12 mouse cellular contexts compared by ENCODE assay signal in genomic region chr9:107343146-107343943, GRCm38 (mm10). TPM values are rescaled to one million over a fixed set of nuclear protein-coding genes. Genes with fewer than 3 reads are reported as not detected.
DNase-seq lines count a peak whose midpoint lies in the region; ATAC-seq and TF ChIP-seq lines count a peak whose summit lies in the region.
"Had no signal": no experiment of that assay in that cellular context is flagged by ENCODE, and none has a peak within 500 bp of the region (broad histone marks: within the 10 kb centered on the region; RNA-seq: fewer than 3 reads in every experiment).

No protein-coding gene starts in this region.

- no peak for ATAC-seq in embryonic facial prominence, embryonic 13.5 days (ENCODE audit: insufficient number of reproducible peaks, insufficient read depth, low FRiP score, low TSS enrichment, low read depth)
- ATAC-seq in hindbrain, postnatal 0 days = no peak
- ATAC-seq in midbrain, embryonic 13.5 days = no peak
- ATAC-seq: activated CD4-positive, CD25-positive, alpha-beta regulatory T cell, adult 4 months had no signal

- WGBS in embryonic facial prominence, embryonic 13.5 days = 73% methylated on average over 8 of the region's 8 CpGs
- WGBS in embryonic facial prominence, embryonic 10.5 days = 77% methylated on average over 8 of the region's 8 CpGs
- WGBS in kidney, adult 2 months = 48% methylated on average over 8 of the region's 8 CpGs
- 55% methylated on average over 8 of the region's 8 CpGs for WGBS in hindbrain, postnatal 0 days
- 73% methylated on average over 8 of the region's 8 CpGs for WGBS in midbrain, embryonic 13.5 days

- peaks cover 10% of the 10 kb centered on the region; the same call in 1 of the 2 replicates for H3K27me3 ChIP-seq in embryonic facial prominence, embryonic 13.5 days
- peaks cover 35% of the 10 kb centered on the region for H3K27me3 ChIP-seq in embryonic facial prominence, embryonic 10.5 days (replicated peaks; ENCODE audit: low read depth, poor library complexity, severe bottlenecking)
- no peaks in the 10 kb centered on the region for H3K27me3 ChIP-seq in kidney, adult 2 months (replicated peaks; ENCODE audit: control insufficient read depth, insufficient read depth, low read length)
- H3K27me3 ChIP-seq in hindbrain, postnatal 0 days (ENCODE audit: insufficient read depth, low read length) = no peaks in the 10 kb centered on the region
- peaks cover 12% of the 10 kb centered on the region; the same call in 1 of the 2 replicates for H3K27me3 ChIP-seq in midbrain, embryonic 13.5 days

- no peak overlapping the region for H3K4me2 ChIP-seq in embryonic facial prominence, embryonic 13.5 days
- no peak overlapping the region for H3K4me2 ChIP-seq in hindbrain, postnatal 0 days (ENCODE audit: low read depth, low read length)
- no peak overlapping the region for H3K4me2 ChIP-seq in midbrain, embryonic 13.5 days (replicated peaks)
- H3K4me2 ChIP-seq: midbrain, embryonic 12.5 days had no signal

- TF ChIP-seq POLR2A in kidney, adult 2 months (IDR thresholded peaks at IDR 0.05; ENCODE audit: low read depth, low read length) = no peak

- no peak for TF ChIP-seq CTCF in kidney, adult 2 months (conservative IDR thresholded peaks at IDR 0.05; ENCODE audit: insufficient read depth, insufficient read length, low read depth, low read length)
- TF ChIP-seq CTCF in hindbrain, postnatal 0 days (IDR thresholded peaks at IDR 0.05; ENCODE audit: low read depth) = no peak

- no peak for DNase-seq in embryonic facial prominence, embryonic 10.5 days (ENCODE audit: low spot score)
- peak; percentile 57 for DNase-seq in kidney, adult 2 months
- DNase-seq in kidney, adult 9 months = no peak
- DNase-seq in cerebellum, adult 18-20 months = peak; percentile 96 to 97
- peak; percentile 69 for DNase-seq in hindbrain, postnatal 0 days (ENCODE audit: low spot score)
- no peak for DNase-seq in spleen, postnatal 4 days (ENCODE audit: low spot score in 2 of 2)
- DNase-seq: thymus, adult 2 months had no signal

- H3K9ac ChIP-seq in embryonic facial prominence, embryonic 13.5 days = 0 out of 2 replicates have a peak overlapping the region, but pooled peaks have one; percentile 6
- H3K9ac ChIP-seq in hindbrain, postnatal 0 days (replicated peaks; ENCODE audit: low read length) = no peak overlapping the region
- no peak overlapping the region for H3K9ac ChIP-seq in midbrain, embryonic 13.5 days (replicated peaks)
- H3K9ac ChIP-seq: midbrain, embryonic 12.5 days had no signal

- H3K4me1 ChIP-seq in embryonic facial prominence, embryonic 13.5 days = peaks cover 15% of the 10 kb centered on the region
- peaks cover 26% of the 10 kb centered on the region for H3K4me1 ChIP-seq in embryonic facial prominence, embryonic 10.5 days
- peaks cover 9% of the 10 kb centered on the region; the same call in 1 of the 2 replicates for H3K4me1 ChIP-seq in kidney, adult 2 months (ENCODE audit: control insufficient read depth, insufficient read depth, low read length)
- peaks cover 4% of the 10 kb centered on the region for H3K4me1 ChIP-seq in hindbrain, postnatal 0 days (ENCODE audit: insufficient read depth, low read length)
- H3K4me1 ChIP-seq in midbrain, embryonic 13.5 days (replicated peaks) = peaks cover 27% of the 10 kb centered on the region

- H3K4me3 ChIP-seq in embryonic facial prominence, embryonic 13.5 days = no peak overlapping the region
- no peak overlapping the region for H3K4me3 ChIP-seq in embryonic facial prominence, embryonic 10.5 days
- H3K4me3 ChIP-seq in kidney, adult 2 months (ENCODE audit: insufficient read depth, low read depth, low read length) = no peak overlapping the region
- no peak overlapping the region for H3K4me3 ChIP-seq in hindbrain, postnatal 0 days (ENCODE audit: low read length)
- no peak overlapping the region for H3K4me3 ChIP-seq in midbrain, embryonic 13.5 days (replicated peaks)
- H3K4me3 ChIP-seq: midbrain, embryonic 12.5 days had no signal

- no peaks in the 10 kb centered on the region for H3K36me3 ChIP-seq in embryonic facial prominence, embryonic 13.5 days
- no peaks in the 10 kb centered on the region for H3K36me3 ChIP-seq in embryonic facial prominence, embryonic 10.5 days (replicated peaks)
- H3K36me3 ChIP-seq in kidney, adult 2 months (ENCODE audit: control insufficient read depth, insufficient read depth, low read length) = no peaks in the 10 kb centered on the region
- H3K36me3 ChIP-seq in hindbrain, postnatal 0 days (ENCODE audit: insufficient read depth, low read length) = no peaks in the 10 kb centered on the region
- H3K36me3 ChIP-seq in midbrain, embryonic 13.5 days = no peaks in the 10 kb centered on the region
- H3K36me3 ChIP-seq: midbrain, embryonic 12.5 days had no signal

- no peaks in the 10 kb centered on the region for H3K9me3 ChIP-seq in embryonic facial prominence, embryonic 13.5 days
- no peaks in the 10 kb centered on the region for H3K9me3 ChIP-seq in embryonic facial prominence, embryonic 10.5 days
- H3K9me3 ChIP-seq in hindbrain, postnatal 0 days (ENCODE audit: low read length) = no peaks in the 10 kb centered on the region
- no peaks in the 10 kb centered on the region for H3K9me3 ChIP-seq in midbrain, embryonic 13.5 days
- H3K9me3 ChIP-seq: midbrain, embryonic 12.5 days had no signal

- no peak overlapping the region for H3K27ac ChIP-seq in embryonic facial prominence, embryonic 13.5 days
- H3K27ac ChIP-seq in embryonic facial prominence, embryonic 10.5 days (replicated peaks) = no peak overlapping the region
- peak overlapping the region; percentile 25; the same call in 1 of the 2 replicates for H3K27ac ChIP-seq in kidney, adult 2 months (ENCODE audit: insufficient read depth, low read depth, low read length)
- H3K27ac ChIP-seq in hindbrain, postnatal 0 days = peak overlapping the region; percentile 67; the same call in 1 of the 2 replicates
- H3K27ac ChIP-seq in midbrain, embryonic 13.5 days = no peak overlapping the region
- H3K27ac ChIP-seq: midbrain, embryonic 12.5 days had no signal

RNA-seq across cellular contexts. Expression of gene 6430571L13Rik, which starts 2.9 kb away (rescaled TPM):
- 1.2 and 1.5 TPM in 2 replicates for polyA plus RNA-seq in embryonic facial prominence, embryonic 13.5 days (2015; fragmentation: Nextera tagmentation; extraction: Ambion mirVana)
- polyA plus RNA-seq in embryonic facial prominence, embryonic 10.5 days (2016; fragmentation: Nextera tagmentation; extraction: Ambion mirVana) = 0.83 and 0.95 TPM in 2 replicates
- polyA plus RNA-seq in kidney, adult 2 months (2012; rRNA removed) = 6.1 and 7.4 TPM in 2 replicates
- total RNA-seq in hindbrain, postnatal 0 days (2014; rRNA removed) = 12.5 and 27.7 TPM in 2 replicates
- polyA plus RNA-seq in hindbrain, postnatal 0 days (2015; fragmentation: Nextera tagmentation; extraction: Ambion mirVana) = 10.9 and 11.2 TPM in 2 replicates
- polyA plus RNA-seq in midbrain, embryonic 13.5 days (2015; fragmentation: Nextera tagmentation; extraction: Ambion mirVana) = 6.4 and 8.2 TPM in 2 replicates

RNA-seq across cellular contexts. Expression of gene Hemk1, which starts 5.2 kb away (rescaled TPM):
- 11.4 and 12.1 TPM in 2 replicates for polyA plus RNA-seq in embryonic facial prominence, embryonic 13.5 days (2015; fragmentation: Nextera tagmentation; extraction: Ambion mirVana)
- polyA plus RNA-seq in embryonic facial prominence, embryonic 10.5 days (2016; fragmentation: Nextera tagmentation; extraction: Ambion mirVana) = 10.7 and 11.6 TPM in 2 replicates
- 35.0 and 42.1 TPM in 2 replicates for polyA plus RNA-seq in kidney, adult 2 months (2012; rRNA removed)
- 14.8 and 18.1 TPM in 2 replicates for total RNA-seq in hindbrain, postnatal 0 days (2014; rRNA removed)
- polyA plus RNA-seq in hindbrain, postnatal 0 days (2015; fragmentation: Nextera tagmentation; extraction: Ambion mirVana) = 13.6 and 16.4 TPM in 2 replicates
- polyA plus RNA-seq in midbrain, embryonic 13.5 days (2015; fragmentation: Nextera tagmentation; extraction: Ambion mirVana) = 17.5 and 18.1 TPM in 2 replicates

RNA-seq across cellular contexts. Expression of gene Cish, which starts 47.5 kb away (rescaled TPM):
- polyA plus RNA-seq in embryonic facial prominence, embryonic 13.5 days (2015; fragmentation: Nextera tagmentation; extraction: Ambion mirVana) = 9.3 and 12.4 TPM in 2 replicates
- polyA plus RNA-seq in embryonic facial prominence, embryonic 10.5 days (2016; fragmentation: Nextera tagmentation; extraction: Ambion mirVana) = 6.7 and 7.2 TPM in 2 replicates
- 49.7 and 69.1 TPM in 2 replicates for polyA plus RNA-seq in kidney, adult 2 months (2012; rRNA removed)
- 2.8 and 5.3 TPM in 2 replicates for total RNA-seq in hindbrain, postnatal 0 days (2014; rRNA removed)
- 8.6 and 8.8 TPM in 2 replicates for polyA plus RNA-seq in hindbrain, postnatal 0 days (2015; fragmentation: Nextera tagmentation; extraction: Ambion mirVana)
- polyA plus RNA-seq in midbrain, embryonic 13.5 days (2015; fragmentation: Nextera tagmentation; extraction: Ambion mirVana) = 6.3 and 6.6 TPM in 2 replicates

RNA-seq across cellular contexts. Expression of gene Mapkapk3, which starts 53.7 kb away (rescaled TPM):
- 7.6 and 10.7 TPM in 2 replicates for polyA plus RNA-seq in embryonic facial prominence, embryonic 13.5 days (2015; fragmentation: Nextera tagmentation; extraction: Ambion mirVana)
- polyA plus RNA-seq in embryonic facial prominence, embryonic 10.5 days (2016; fragmentation: Nextera tagmentation; extraction: Ambion mirVana) = 4.9 and 5.1 TPM in 2 replicates
- polyA plus RNA-seq in kidney, adult 2 months (2012; rRNA removed) = 24.3 and 25.7 TPM in 2 replicates
- 3.5 and 3.8 TPM in 2 replicates for total RNA-seq in hindbrain, postnatal 0 days (2014; rRNA removed)
- polyA plus RNA-seq in hindbrain, postnatal 0 days (2015; fragmentation: Nextera tagmentation; extraction: Ambion mirVana) = 2.6 and 3.0 TPM in 2 replicates
- polyA plus RNA-seq in midbrain, embryonic 13.5 days (2015; fragmentation: Nextera tagmentation; extraction: Ambion mirVana) = 1.7 and 1.9 TPM in 2 replicates

RNA-seq across cellular contexts. Expression of gene Cacna2d2, which starts 56.1 kb away (rescaled TPM):
- polyA plus RNA-seq in embryonic facial prominence, embryonic 13.5 days (2015; fragmentation: Nextera tagmentation; extraction: Ambion mirVana) = 0.76 and 1.1 TPM in 2 replicates
- polyA plus RNA-seq in embryonic facial prominence, embryonic 10.5 days (2016; fragmentation: Nextera tagmentation; extraction: Ambion mirVana) = 0.45 and 0.50 TPM in 2 replicates
- polyA plus RNA-seq in kidney, adult 2 months (2012; rRNA removed) = 0.48 and 0.62 TPM in 2 replicates
- 108 and 134 TPM in 2 replicates for total RNA-seq in hindbrain, postnatal 0 days (2014; rRNA removed)
- 7.1 and 7.6 TPM in 2 replicates for polyA plus RNA-seq in hindbrain, postnatal 0 days (2015; fragmentation: Nextera tagmentation; extraction: Ambion mirVana)
- polyA plus RNA-seq in midbrain, embryonic 13.5 days (2015; fragmentation: Nextera tagmentation; extraction: Ambion mirVana) = 5.9 and 7.1 TPM in 2 replicates
- total RNA-seq: MEL had no signal

Comparison
In these comparisons a context has a peak if more than half of its experiments do, and no peak if none do; other contexts are left out.
1. DNase-seq: peak in kidney, adult 2 months (single experiment), cerebellum, adult 18-20 months (2 of 2) and hindbrain, postnatal 0 days (single experiment); none in embryonic facial prominence, embryonic 10.5 days (single experiment), kidney, adult 9 months (single experiment) and spleen, postnatal 4 days (0 of 2).
2. H3K27ac ChIP-seq: peak in kidney, adult 2 months (single experiment) and hindbrain, postnatal 0 days (single experiment); none in embryonic facial prominence, embryonic 13.5 days (single experiment), embryonic facial prominence, embryonic 10.5 days (single experiment) and midbrain, embryonic 13.5 days (single experiment).